Mouse (Mus musculus): ENCODE measurements around the gene Gcnt1.

DNA sequence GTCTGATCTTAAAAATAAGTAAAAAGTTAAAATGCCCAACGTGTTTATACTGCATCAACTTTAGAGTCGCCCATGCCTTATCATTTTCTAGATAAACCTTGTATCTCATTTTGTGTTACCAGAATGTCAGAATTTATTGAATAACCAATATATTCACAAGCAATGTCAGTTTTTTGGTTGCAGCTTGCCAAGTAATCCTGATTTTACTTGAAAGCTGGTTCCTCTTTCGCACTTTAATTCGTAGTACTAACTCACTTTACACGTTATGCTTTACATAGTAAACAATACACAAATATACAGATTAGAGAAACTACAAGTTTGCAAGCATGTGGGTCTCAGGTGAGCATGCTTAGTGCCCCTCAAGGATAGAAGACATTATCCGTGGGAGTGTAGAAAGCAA is 15.7 kb downstream of the Gcnt1 start:
- TF ChIP-seq CTCF (IDR thresholded peaks at IDR 0.05; ENCODE audit: extremely low read depth, insufficient read depth, low read length) (no peak), POLR2A (IDR thresholded peaks at IDR 0.05; ENCODE audit: extremely low read depth, insufficient read depth, low read length) (no peak)
